14 mouse cellular contexts compared by ENCODE assay signal in genomic region chr5:106003321-106004291, GRCm38 (mm10).
A peak's percentile ranks its signal among the peaks of the same experiment; 100 is the strongest.
DNase-seq lines count a peak whose midpoint lies in the region; ATAC-seq and TF ChIP-seq lines count a peak whose summit lies in the region.
"Had no signal": no experiment of that assay in that cellular context is flagged by ENCODE, and none has a peak within 500 bp of the region (broad histone marks: within the 10 kb centered on the region; RNA-seq: fewer than 3 reads in every experiment).

No protein-coding gene starts in this region.

- no peaks in the 10 kb centered on the region for H3K4me1 ChIP-seq in midbrain, postnatal 0 days (ENCODE audit: insufficient read depth, low read length)
- H3K4me1 ChIP-seq: intestine, embryonic 15.5 days; liver, embryonic 13.5 days had no signal

- intact Hi-C loops in gastrocnemius, postnatal 14 days (cut with DNase I; ENCODE audit: low total_unique reads), result no loop called here

- H3K4me2 ChIP-seq in midbrain, postnatal 0 days (ENCODE audit: low read depth, low read length, poor library complexity, severe bottlenecking), result peak overlapping the region; percentile 40
- H3K4me2 ChIP-seq: intestine, embryonic 15.5 days; liver, embryonic 13.5 days had no signal

- no peak overlapping the region for H3K27ac ChIP-seq in midbrain, postnatal 0 days (ENCODE audit: low read depth, low read length)
- H3K27ac ChIP-seq: intestine, embryonic 15.5 days; liver, embryonic 13.5 days had no signal

- H3K36me3 ChIP-seq in midbrain, postnatal 0 days (ENCODE audit: insufficient read depth, low read length), result no peaks in the 10 kb centered on the region
- H3K36me3 ChIP-seq: intestine, embryonic 15.5 days; liver, embryonic 13.5 days had no signal

- 24% methylated on average over 28 of the region's 28 CpGs for WGBS in midbrain, postnatal 0 days

- TF ChIP-seq CTCF in midbrain, postnatal 0 days (IDR thresholded peaks at IDR 0.05), result no peak

- peak overlapping the region; percentile 6; the same call in 1 of the 2 replicates for H3K4me3 ChIP-seq in midbrain, postnatal 0 days (ENCODE audit: low read depth, low read length)
- H3K4me3 ChIP-seq: intestine, embryonic 15.5 days; liver, embryonic 13.5 days had no signal

- no peaks in the 10 kb centered on the region for H3K9me3 ChIP-seq in midbrain, postnatal 0 days (ENCODE audit: low read length)
- H3K9me3 ChIP-seq: intestine, embryonic 15.5 days; liver, embryonic 13.5 days had no signal

- H3K9ac ChIP-seq in midbrain, postnatal 0 days (replicated peaks; ENCODE audit: low read length, poor library complexity, severe bottlenecking), result 0 out of 2 replicates have a peak overlapping the region, but pooled peaks have one; percentile 36
- H3K9ac ChIP-seq: intestine, embryonic 15.5 days; liver, embryonic 13.5 days had no signal

- ATAC-seq in midbrain, postnatal 0 days (ENCODE audit: low FRiP score), result peak; percentile 60
- ATAC-seq in granulocyte monocyte progenitor cell, adult 5-6 weeks (replicated peaks; ENCODE audit: poor library complexity, severe bottlenecking), result no peak
- ATAC-seq: intestine, embryonic 15.5 days had no signal

- DNase-seq in embryo, embryonic 11 days, result peak; percentile 14
- no peak for DNase-seq in embryo, embryonic 10.5 days (ENCODE audit: low spot score)
- peak; percentile 28 for DNase-seq in testis, postnatal 10 days (ENCODE audit: low spot score)
- DNase-seq in testis, postnatal 14 days (ENCODE audit: low spot score), result no peak
- DNase-seq in midbrain, postnatal 0 days (ENCODE audit: low spot score), result no peak
- DNase-seq in gastrocnemius, postnatal 14 days, result no peak
- no peak for DNase-seq in lung, adult 18-20 months
- DNase-seq: gastrocnemius, postnatal 36 days; left cerebral cortex, postnatal 4 days; liver, embryonic 13.5 days; lung, postnatal 36 days; thymus, postnatal 36 days had no signal

- no peaks in the 10 kb centered on the region for H3K27me3 ChIP-seq in midbrain, postnatal 0 days (ENCODE audit: insufficient read depth, low read length)
- H3K27me3 ChIP-seq: intestine, embryonic 15.5 days; liver, embryonic 13.5 days had no signal

Comparison
In these comparisons a context has a peak if more than half of its experiments do, and no peak if none do; other contexts are left out.
1. DNase-seq: peak in embryo, embryonic 11 days (single experiment) and testis, postnatal 10 days (single experiment); none in embryo, embryonic 10.5 days (single experiment), testis, postnatal 14 days (single experiment), midbrain, postnatal 0 days (single experiment), gastrocnemius, postnatal 14 days (single experiment) and lung, adult 18-20 months (0 of 2).